Mouse (Mus musculus) C2C12 (cell line): Measurements from ENCODE around the gene Ypel5.

Source experiments
- CEBPB ChIP-seq: IDR thresholded peaks from one replicate; pipeline ENCODE4 v1.6.1; 2011; ENCODE audit warnings: low read depth, mild to moderate bottlenecking, control low read depth, moderate library complexity
- CTCF ChIP-seq: IDR thresholded peaks from one replicate; pipeline ENCODE4 v1.5.1; 2011; ENCODE audit not compliant: control insufficient read depth, insufficient read depth, insufficient read length
- FOSL1 ChIP-seq: IDR thresholded peaks from one replicate; pipeline ENCODE4 v1.8.0; 2011; ENCODE audit warnings: mild to moderate bottlenecking, low read length; ENCODE audit not compliant: poor library complexity, insufficient read depth, severe bottlenecking
- MAX ChIP-seq: IDR thresholded peaks from one replicate; pipeline ENCODE4 v1.6.1; 2011; ENCODE audit warnings: mild to moderate bottlenecking, control low read depth
- MYOD1 ChIP-seq: IDR thresholded peaks from one replicate; pipeline ENCODE4 v1.6.1; 2011; ENCODE audit warnings: low read depth; ENCODE audit not compliant: control insufficient read depth, insufficient read length
- MYOG ChIP-seq: IDR thresholded peaks from one replicate; pipeline ENCODE4 v1.6.1; 2011; ENCODE audit not compliant: control insufficient read depth, insufficient read length; ENCODE audit errors: extremely low read depth
- USF1 ChIP-seq: IDR thresholded peaks from one replicate; pipeline ENCODE4 v1.6.1; 2011; ENCODE audit warnings: low read depth, mild to moderate bottlenecking, control low read depth, moderate library complexity

DNA sequence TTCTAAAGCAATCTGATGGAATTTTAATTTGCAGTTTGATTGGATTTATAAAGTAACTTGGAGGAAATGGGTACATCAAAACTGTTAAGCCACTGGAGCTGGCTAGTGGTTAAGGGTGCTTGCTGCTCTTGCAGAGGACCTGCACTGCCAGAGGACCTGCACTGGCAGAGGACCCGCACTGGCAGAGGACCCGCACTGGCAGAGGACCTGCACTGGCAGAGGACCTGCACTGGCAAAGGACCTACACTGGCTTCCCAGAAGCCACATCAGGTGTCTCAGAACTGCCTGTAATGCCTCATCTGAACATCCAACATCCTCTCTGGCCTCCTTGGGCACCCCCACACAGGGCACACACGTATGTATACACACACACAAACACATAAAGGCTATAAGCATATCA is 59.3 kb downstream of the Ypel5 start:
- TF ChIP-seq CTCF: no peak
- no peak for TF ChIP-seq MAX
- TF ChIP-seq CEBPB: no peak
- TF ChIP-seq FOSL1: no peak
- no peak for TF ChIP-seq MYOG
- no peak for TF ChIP-seq USF1
- TF ChIP-seq MYOD1: no peak
